Mouse (Mus musculus): ENCODE data around the gene Gfy.
A peak's percentile ranks its signal among the peaks of the same experiment; 100 is the strongest.
"Not testable (repeated sequence)": the region's sequence is repeated elsewhere in the genome, so short reads cannot be mapped to it uniquely, and the experiment has no call there.

The Gfy gene

GRCm38 (mm10) chr7:45193406-45193805 lies 14.0 kb upstream of the Gfy start:
- DNase-seq = no peak

GRCm38 (mm10) chr7:45192585-45193310 lies 13.4 kb upstream of the Gfy start:
- no peak for DNase-seq

GRCm38 (mm10) chr7:45191803-45192363 lies 12.5 kb upstream of the Gfy start:
- peak; percentile 55 for DNase-seq

- no peak for DNase-seq
Measured at GRCm38 (mm10) chr7:45191161-45191560, 11.8 kb upstream of the Gfy start.

- no peak for DNase-seq
Measured at GRCm38 (mm10) chr7:45190186-45190585, 10.8 kb upstream of the Gfy start.

- no peak for DNase-seq
Measured at GRCm38 (mm10) chr7:45189600-45189999, 10.2 kb upstream of the Gfy start.

- DNase-seq = peak; percentile 77
Measured at GRCm38 (mm10) chr7:45185921-45186320, 6.6 kb upstream of the Gfy start.

GRCm38 (mm10) chr7:45183672-45184071 lies 4.3 kb upstream of the Gfy start:
- DNase-seq = no peak

GRCm38 (mm10) chr7:45182606-45183005 lies 3.2 kb upstream of the Gfy start:
- no peak for DNase-seq

- peak; percentile 95 for DNase-seq
Measured at GRCm38 (mm10) chr7:45182199-45182601, 2.8 kb upstream of the Gfy start.

- peak; percentile 81 for DNase-seq
Measured at GRCm38 (mm10) chr7:45181540-45181939, 2.2 kb upstream of the Gfy start.

- peak; percentile 83 for DNase-seq
Measured at GRCm38 (mm10) chr7:45180896-45181477, 1.6 kb upstream of the Gfy start, which contains the start of gene Pth2. Pth2 (plus strand) TSS chr7:45180995.

GRCm38 (mm10) chr7:45178550-45178949 lies 819 bp downstream of the Gfy start:
- DNase-seq = no peak

GRCm38 (mm10) chr7:45176356-45176755 lies 3.0 kb downstream of the Gfy start:
- no peak for DNase-seq

GRCm38 (mm10) chr7:45175929-45176328 lies 3.4 kb downstream of the Gfy start:
- no peak for DNase-seq

GRCm38 (mm10) chr7:45175398-45175797 lies 4.0 kb downstream of the Gfy start:
- DNase-seq = no peak

- DNase-seq = peak; percentile 67
Measured at GRCm38 (mm10) chr7:45174567-45175280, 4.6 kb downstream of the Gfy start.

- not testable (repeated sequence) for DNase-seq
Measured at GRCm38 (mm10) chr7:45173772-45174171, 5.6 kb downstream of the Gfy start.

GRCm38 (mm10) chr7:45172974-45173373 lies 6.4 kb downstream of the Gfy start:
- no peak for DNase-seq

GRCm38 (mm10) chr7:45169495-45169894 lies 9.9 kb downstream of the Gfy start:
- DNase-seq = no peak

GRCm38 (mm10) chr7:45168656-45169055 lies 10.7 kb downstream of the Gfy start:
- no peak for DNase-seq

GRCm38 (mm10) chr7:45167761-45168445 lies 11.5 kb downstream of the Gfy start:
- peak; percentile 64 for DNase-seq

GRCm38 (mm10) chr7:45166950-45167401 lies 12.4 kb downstream of the Gfy start:
- no peak for DNase-seq

Data from retina, postnatal 1 day (tissue).